18 mouse cellular contexts compared by ENCODE assay signal in the genomic region with DNA sequence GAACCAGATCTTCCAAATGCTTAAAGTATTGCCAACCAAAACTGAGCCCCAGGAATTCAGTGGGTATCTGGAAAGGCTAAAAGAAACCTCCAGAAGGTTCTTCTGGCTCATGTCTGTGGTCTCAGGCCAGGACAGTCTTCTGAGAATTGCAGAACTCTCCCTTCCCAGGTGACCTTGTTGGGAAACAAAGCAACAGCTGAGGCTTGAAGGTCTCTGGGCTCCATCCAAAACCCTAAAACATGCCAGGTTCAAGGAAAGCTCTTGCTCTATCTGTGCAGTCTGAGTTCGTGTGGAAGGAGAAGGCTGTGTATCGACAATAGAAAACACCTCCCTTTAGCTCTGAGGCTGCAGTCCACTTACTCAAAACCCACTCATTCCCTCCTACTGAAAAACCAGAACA. TPM values are rescaled to one million over a fixed set of nuclear protein-coding genes. Genes with fewer than 3 reads are reported as not detected.
"Had no signal": no experiment of that assay in that cellular context is flagged by ENCODE, and none has a peak within 500 bp of the region (broad histone marks: within the 10 kb centered on the region; RNA-seq: fewer than 3 reads in every experiment).

No protein-coding gene starts in this region.

- H3K36me3 ChIP-seq: liver, embryonic 13.5 days; stomach, embryonic 15.5 days had no signal

- H3K27me3 ChIP-seq: liver, embryonic 13.5 days; stomach, embryonic 15.5 days had no signal

- DNase-seq: kidney, adult 18-20 months; kidney, adult 9 months; kidney, postnatal 14 days; kidney, postnatal 4 days; liver, embryonic 13.5 days; lung, adult 2 months; lung, postnatal 14 days; lung, postnatal 4 days; midbrain, embryonic 14.5 days; retina, postnatal 1 day; right cerebral cortex, postnatal 25 days; spleen, adult 18-20 months; thymus, postnatal 25 days had no signal

- H3K27ac ChIP-seq: liver, embryonic 13.5 days; stomach, embryonic 15.5 days had no signal

- H3K4me3 ChIP-seq: liver, embryonic 13.5 days; stomach, embryonic 15.5 days had no signal

- H3K4me1 ChIP-seq: liver, embryonic 13.5 days; stomach, embryonic 15.5 days had no signal

RNA-seq across cellular contexts. Expression of gene Lrrn4, which starts 24.3 kb away (rescaled TPM):
- total RNA-seq: megakaryocyte-erythroid progenitor cell, adult 5-6 weeks had no signal

RNA-seq across cellular contexts. Expression of gene Fermt1, which starts 40.7 kb away (rescaled TPM):
- total RNA-seq: megakaryocyte progenitor cell, adult 5-6 weeks; megakaryocyte-erythroid progenitor cell, adult 5-6 weeks had no signal
- polyA plus RNA-seq: midbrain, embryonic 14.5 days; midbrain, postnatal 0 days; neural tube, embryonic 14.5 days had no signal
